Mouse (Mus musculus) myocyte (in vitro differentiated cells): ENCODE data around the gene Prcd. TPM values are rescaled to one million over a fixed set of nuclear protein-coding genes. Genes with fewer than 3 reads are reported as not detected.
"Not testable (repeated sequence)": the region's sequence is repeated elsewhere in the genome, so short reads cannot be mapped to it uniquely, and the experiment has no call there.

Source experiments
- H3K27me3 ChIP-seq: one replicate; pipeline ENCODE4 v1.6.1; 2011; ENCODE audit not compliant: control insufficient read depth, insufficient read depth, insufficient read length
- H3K36me3 ChIP-seq: one replicate; pipeline ENCODE4 v1.6.1; 2011; ENCODE audit not compliant: control insufficient read depth, insufficient read depth
- H3K4me2 ChIP-seq: one replicate; pipeline ENCODE4 v1.6.1; 2011; ENCODE audit warnings: low read depth, control low read depth
- H3K4me3 ChIP-seq: one replicate; pipeline ENCODE4 v1.5.1; 2011; ENCODE audit warnings: mild to moderate bottlenecking, control low read depth, moderate library complexity
- H3K79me2 ChIP-seq: one replicate; pipeline ENCODE4 v1.6.1; 2011; ENCODE audit not compliant: control insufficient read depth, insufficient read depth
- H3ac ChIP-seq: one replicate; pipeline ENCODE4 v1.6.1; 2011; ENCODE audit not compliant: control insufficient read depth, insufficient read length
- CEBPB ChIP-seq: IDR thresholded peaks from 2 replicates; pipeline ENCODE4 v1.6.1; 2011; ENCODE audit warnings: mild to moderate bottlenecking, moderate library complexity; ENCODE audit not compliant: poor library complexity, insufficient read depth, severe bottlenecking
- E2F4 ChIP-seq: IDR thresholded peaks from one replicate; pipeline ENCODE4 v1.6.1; 2011; ENCODE audit warnings: mild to moderate bottlenecking, control low read depth, moderate library complexity; ENCODE audit not compliant: insufficient read depth
- MAX ChIP-seq: IDR thresholded peaks from one replicate; pipeline ENCODE4 v1.6.1; 2011; ENCODE audit warnings: low read depth, mild to moderate bottlenecking, control low read depth
- MYOD1 ChIP-seq, 3 experiments: IDR thresholded peaks; one replicate each; pipeline ENCODE4 v1.6.1; 2011; ENCODE audit warnings: control low read depth in 2 of 3, low read depth in 2 of 3, mild to moderate bottlenecking in 2 of 3, moderate library complexity in 1 of 3; ENCODE audit not compliant: insufficient read length in 2 of 3, control insufficient read depth in 1 of 3
- MYOG ChIP-seq, 3 experiments: IDR thresholded peaks; one replicate each; pipeline ENCODE4 v1.6.1; 2011; ENCODE audit warnings: control low read depth in 2 of 3, low read depth in 2 of 3, mild to moderate bottlenecking in 2 of 3; ENCODE audit not compliant: insufficient read length in 2 of 3, control insufficient read depth in 1 of 3, insufficient read depth in 1 of 3
- POLR2A ChIP-seq: IDR thresholded peaks from one replicate; pipeline ENCODE4 v1.6.1; 2011; ENCODE audit warnings: low read depth, mild to moderate bottlenecking, control low read depth, moderate library complexity; ENCODE audit not compliant: insufficient read length
- POLR2AphosphoS2 ChIP-seq: IDR thresholded peaks from one replicate; pipeline ENCODE4 v1.6.1; 2011; ENCODE audit warnings: low read depth, control low read depth; ENCODE audit not compliant: insufficient read length
- REST ChIP-seq: IDR thresholded peaks from one replicate; pipeline ENCODE4 v1.6.1; 2011; ENCODE audit warnings: mild to moderate bottlenecking, control low read depth, moderate library complexity; ENCODE audit not compliant: insufficient read depth, insufficient read length
- SRF ChIP-seq: IDR thresholded peaks from one replicate; pipeline ENCODE4 v1.6.1; 2011; ENCODE audit warnings: low read depth; ENCODE audit not compliant: control insufficient read depth, insufficient read length
- TCF12 ChIP-seq: IDR thresholded peaks from one replicate; pipeline ENCODE4 v1.6.1; 2011; ENCODE audit warnings: mild to moderate bottlenecking, control low read depth; ENCODE audit not compliant: poor library complexity, insufficient read depth, severe bottlenecking
- TCF3 ChIP-seq: IDR thresholded peaks from one replicate; pipeline ENCODE4 v1.6.1; 2011; ENCODE audit warnings: low read depth, control low read depth; ENCODE audit not compliant: insufficient read length
- USF1 ChIP-seq: IDR thresholded peaks from one replicate; pipeline ENCODE4 v1.6.1; 2011; ENCODE audit warnings: low read depth, mild to moderate bottlenecking, control low read depth, moderate library complexity
- polyA plus RNA-seq: library from polyadenylated mRNA; unstranded; fragments of >200 nt; fragmentation: generic; extraction: Trizol; gene quantifications from one replicate; pipeline ENCODE4 v1.2.1, GENCODE M21; 2012; ENCODE audit warnings: missing spikeins

Gene Prcd
- polyA plus RNA-seq, 1 experiment: 0.74 TPM

DNA sequence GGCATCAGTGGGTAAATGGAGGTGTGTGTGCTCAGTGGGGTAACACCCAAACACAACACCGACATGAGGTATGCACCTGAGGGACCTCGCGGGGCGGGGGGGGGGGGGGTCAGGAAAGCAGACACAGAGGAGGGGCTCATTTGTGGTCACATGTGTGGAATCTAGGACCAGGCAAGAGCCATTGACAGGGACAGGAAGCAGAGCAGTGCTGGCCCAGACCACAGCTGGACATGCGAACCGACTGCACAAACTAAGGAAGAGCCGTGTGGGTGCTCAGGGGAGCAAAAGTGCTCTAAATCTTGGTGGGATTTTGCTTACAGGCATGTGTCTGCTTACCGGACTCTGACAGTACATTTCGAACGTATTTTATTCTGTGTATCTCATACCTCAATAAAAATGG is 12.0 kb downstream of the Prcd start:
- H3K79me2 ChIP-seq: no peaks in the 10 kb centered on the region
- peaks cover 4% of the 10 kb centered on the region for H3K27me3 ChIP-seq
- H3K4me3 ChIP-seq: no peak overlapping the region
- H3K36me3 ChIP-seq: no peaks in the 10 kb centered on the region
- no peak overlapping the region for H3ac ChIP-seq
- no peak for TF ChIP-seq POLR2AphosphoS2
- no peak for TF ChIP-seq POLR2A
- TF ChIP-seq MYOG (IDR thresholded peaks at IDR 0.05; ENCODE audit: control insufficient read depth in 1 of 3, insufficient read depth in 1 of 3, insufficient read length in 2 of 3, low read depth in 2 of 3): no peak
- TF ChIP-seq TCF3: no peak
- no peak for TF ChIP-seq MYOD1 (IDR thresholded peaks at IDR 0.05; ENCODE audit: control insufficient read depth in 1 of 3, insufficient read length in 2 of 3, low read depth in 2 of 3)
- H3K4me2 ChIP-seq: no peak overlapping the region

DNA sequence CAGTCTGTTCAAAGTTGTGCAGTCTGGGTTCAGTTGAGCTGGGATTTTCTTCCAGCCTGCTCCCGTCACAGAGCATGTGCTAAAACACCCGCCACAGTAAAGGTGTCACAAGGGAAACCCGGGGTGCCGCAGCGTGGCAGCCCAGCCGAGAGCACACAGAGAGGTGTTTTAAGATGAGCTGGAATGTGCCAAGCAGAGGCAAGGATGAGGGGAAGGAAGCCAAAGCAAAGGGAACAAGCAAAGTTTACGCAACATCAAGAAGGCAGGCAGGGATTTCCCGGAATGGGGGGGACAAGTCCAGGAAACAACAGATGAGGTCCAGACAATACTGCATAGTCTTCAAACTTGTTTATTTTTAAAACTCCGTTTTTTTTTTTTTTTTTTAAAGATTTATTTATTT is 13.2 kb downstream of the Prcd start:
- Histone ChIP-seq H3ac (no peak overlapping the region), H3K27me3 (peaks cover 4% of the 10 kb centered on the region), H3K4me3 (no peak overlapping the region), H3K4me2 (no peak overlapping the region), H3K36me3 (no peaks in the 10 kb centered on the region), H3K79me2 (peaks cover 2% of the 10 kb centered on the region)
- TF ChIP-seq E2F4 (no peak), POLR2AphosphoS2 (no peak)

DNA sequence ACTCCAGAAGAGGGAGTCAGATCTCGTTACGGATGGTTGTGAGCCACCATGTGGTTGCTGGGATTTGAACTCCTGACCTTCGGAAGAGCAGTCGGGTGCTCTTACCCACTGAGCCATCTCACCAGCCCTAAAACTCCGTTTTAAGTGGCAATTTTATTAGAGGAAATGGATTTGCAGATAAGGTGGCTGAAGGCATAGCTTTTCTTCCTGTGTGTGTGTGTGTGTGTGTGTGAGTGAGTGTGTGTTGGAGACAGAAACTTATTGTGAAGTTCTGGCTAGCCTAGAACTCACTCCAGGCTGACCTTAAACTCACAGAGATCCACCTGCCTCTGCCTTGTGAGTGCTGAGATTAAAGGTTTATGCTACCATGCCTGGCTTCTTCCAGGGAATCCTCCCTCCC is 13.7 kb downstream of the Prcd start:
- not testable (repeated sequence) for H3K79me2 ChIP-seq, H3K4me3 ChIP-seq, H3ac ChIP-seq, H3K4me2 ChIP-seq, H3K36me3 ChIP-seq, H3K27me3 ChIP-seq

DNA sequence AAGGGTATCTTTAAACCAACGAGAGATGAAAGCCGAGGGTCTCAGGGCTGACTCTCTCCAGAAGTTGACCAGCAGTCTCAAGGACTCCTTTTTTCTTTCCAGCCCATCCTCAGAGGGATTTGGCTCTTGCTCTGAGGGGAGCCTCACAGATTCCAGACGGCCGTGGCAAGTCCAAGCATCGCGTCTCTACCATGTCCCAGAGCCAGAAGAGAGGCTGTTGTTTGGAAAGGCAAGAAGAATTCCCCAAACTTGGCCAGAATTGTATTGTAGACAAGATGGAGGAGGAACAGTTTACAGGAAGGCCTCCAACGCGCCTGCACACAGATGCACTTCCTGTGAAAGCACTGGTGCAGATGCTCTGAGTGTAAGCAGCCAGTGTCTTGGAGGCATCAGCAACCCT is 14.6 kb downstream of the Prcd start:
- Histone ChIP-seq H3K4me3 (no peak overlapping the region), H3K79me2 (peaks cover 15% of the 10 kb centered on the region), H3ac (no peak overlapping the region), H3K4me2 (no peak overlapping the region), H3K36me3 (no peaks in the 10 kb centered on the region), H3K27me3 (peaks cover 4% of the 10 kb centered on the region)
- no peak for TF ChIP-seq REST
- TF ChIP-seq MYOD1 (IDR thresholded peaks at IDR 0.05; ENCODE audit: control insufficient read depth in 1 of 3, insufficient read length in 2 of 3, low read depth in 2 of 3): no peak
- no peak for TF ChIP-seq POLR2A
- no peak for TF ChIP-seq USF1
- TF ChIP-seq SRF: no peak
- TF ChIP-seq TCF12: no peak
- TF ChIP-seq CEBPB: no peak
- TF ChIP-seq MAX: no peak
- no peak for TF ChIP-seq E2F4
- TF ChIP-seq MYOG (IDR thresholded peaks at IDR 0.05; ENCODE audit: control insufficient read depth in 1 of 3, insufficient read depth in 1 of 3, insufficient read length in 2 of 3, low read depth in 2 of 3): no peak
- TF ChIP-seq POLR2AphosphoS2: no peak
- TF ChIP-seq TCF3: no peak

GRCm38 (mm10) chr11:116668381-116668825 is 15.1 kb downstream of the Prcd start:
- no peak overlapping the region for H3K4me3 ChIP-seq
- H3ac ChIP-seq: no peak overlapping the region
- H3K27me3 ChIP-seq: no peaks in the 10 kb centered on the region
- H3K4me2 ChIP-seq: no peak overlapping the region
- TF ChIP-seq POLR2AphosphoS2 (no peak), MAX (no peak), TCF12 (no peak), MYOG (IDR thresholded peaks at IDR 0.05; ENCODE audit: control insufficient read depth in 1 of 3, insufficient read depth in 1 of 3, insufficient read length in 2 of 3, low read depth in 2 of 3) (no peak), MYOD1 (IDR thresholded peaks at IDR 0.05; ENCODE audit: control insufficient read depth in 1 of 3, insufficient read length in 2 of 3, low read depth in 2 of 3) (no peak), E2F4 (no peak), CEBPB (no peak), POLR2A (no peak), SRF (no peak), TCF3 (no peak), REST (no peak), USF1 (no peak)
- H3K36me3 ChIP-seq: no peaks in the 10 kb centered on the region
- peaks cover 20% of the 10 kb centered on the region for H3K79me2 ChIP-seq

GRCm38 (mm10) chr11:116668839-116669238 is 15.5 kb downstream of the Prcd start:
- Histone ChIP-seq H3K79me2 (peaks cover 25% of the 10 kb centered on the region), H3ac (no peak overlapping the region), H3K27me3 (no peaks in the 10 kb centered on the region), H3K4me2 (no peak overlapping the region), H3K4me3 (no peak overlapping the region), H3K36me3 (peaks cover 2% of the 10 kb centered on the region)
- TF ChIP-seq TCF3: no peak
- no peak for TF ChIP-seq CEBPB
- TF ChIP-seq POLR2A: no peak
- no peak for TF ChIP-seq MAX
- TF ChIP-seq POLR2AphosphoS2: no peak
- TF ChIP-seq MYOD1 (IDR thresholded peaks at IDR 0.05; ENCODE audit: control insufficient read depth in 1 of 3, insufficient read length in 2 of 3, low read depth in 2 of 3): no peak
- TF ChIP-seq E2F4: no peak
- TF ChIP-seq TCF12: no peak
- no peak for TF ChIP-seq SRF
- TF ChIP-seq USF1: no peak
- TF ChIP-seq MYOG (IDR thresholded peaks at IDR 0.05; ENCODE audit: control insufficient read depth in 1 of 3, insufficient read depth in 1 of 3, insufficient read length in 2 of 3, low read depth in 2 of 3): no peak
- TF ChIP-seq REST: no peak
